Mouse (Mus musculus) MEL (cell line): ENCODE measurements around the gene Banf1.

ENCODE experiments used
- E2F4 ChIP-seq: IDR thresholded peaks from 2 replicates; pipeline ENCODE4 v1.6.1; 2011; ENCODE audit warnings: low read depth, low read length, improper control_type of control experiment, borderline replicate concordance
- GATA1 ChIP-seq: IDR thresholded peaks from 2 replicates; pipeline ENCODE4 v1.6.1; 2011; ENCODE audit warnings: low read depth, low read length, improper control_type of control experiment
- HCFC1 ChIP-seq: IDR thresholded peaks from 2 replicates; pipeline ENCODE4 v1.6.1; 2012; ENCODE audit warnings: low read depth, mild to moderate bottlenecking, inconsistent platforms, low read length, improper control_type of control experiment, moderate library complexity
- JUND ChIP-seq: IDR thresholded peaks from 2 replicates; pipeline ENCODE4 v1.6.1; 2011; ENCODE audit warnings: low read depth, mild to moderate bottlenecking, improper control_type of control experiment, low read length
- KAT2A ChIP-seq: conservative IDR thresholded peaks from 2 replicates; pipeline ENCODE4 v1.6.1; 2012; ENCODE audit warnings: low read depth, low read length, improper control_type of control experiment, inconsistent platforms
- MAFK ChIP-seq: IDR thresholded peaks from 2 replicates; pipeline ENCODE4 v1.6.1; 2011; ENCODE audit warnings: low read depth, mild to moderate bottlenecking, low read length, improper control_type of control experiment, borderline replicate concordance
- POLR2A ChIP-seq, 2 experiments: IDR thresholded peaks; 2 replicates each; pipeline ENCODE4 v1.6.1; 2011 to 2012; ENCODE audit warnings: low read length in 2 of 2, mild to moderate bottlenecking in 2 of 2, control low read depth in 1 of 2, improper control_type of control experiment in 1 of 2, low read depth in 1 of 2, moderate library complexity in 1 of 2; ENCODE audit not compliant: control insufficient read depth in 1 of 2, insufficient read depth in 1 of 2, poor library complexity in 1 of 2
- POLR2AphosphoS5 ChIP-seq: IDR thresholded peaks from 2 replicates; pipeline ENCODE4 v1.6.1; 2012; ENCODE audit warnings: low read depth, borderline replicate concordance, mild to moderate bottlenecking, inconsistent platforms, low read length, moderate library complexity, mixed read lengths
- TCF12 ChIP-seq: IDR thresholded peaks from 2 replicates; pipeline ENCODE4 v1.6.1; 2014; ENCODE audit warnings: low read depth, mild to moderate bottlenecking, inconsistent platforms, low read length, improper control_type of control experiment, moderate library complexity
- USF1 ChIP-seq: IDR thresholded peaks from 2 replicates; pipeline ENCODE4 v1.6.1; 2014; ENCODE audit warnings: low read depth, mild to moderate bottlenecking, inconsistent platforms, low read length, improper control_type of control experiment, moderate library complexity
- USF2 ChIP-seq, 2 experiments: IDR thresholded peaks; 2 replicates each; pipeline ENCODE4 v1.6.1; 2011 to 2012; ENCODE audit warnings: improper control_type of control experiment in 2 of 2, low read length in 2 of 2, borderline replicate concordance in 1 of 2, inconsistent platforms in 1 of 2, low read depth in 1 of 2, mild to moderate bottlenecking in 1 of 2; ENCODE audit not compliant: insufficient read depth in 1 of 2
- ZC3H11A ChIP-seq: IDR thresholded peaks from 2 replicates; pipeline ENCODE4 v1.6.1; 2012; ENCODE audit warnings: low read depth, mild to moderate bottlenecking, inconsistent platforms, low read length, improper control_type of control experiment
- ZKSCAN1 ChIP-seq: IDR thresholded peaks from 2 replicates; pipeline ENCODE4 v1.6.1; 2012; ENCODE audit warnings: low read depth, mild to moderate bottlenecking, inconsistent platforms, low read length, improper control_type of control experiment, moderate library complexity
- ZMIZ1 ChIP-seq: IDR thresholded peaks from 2 replicates; pipeline ENCODE4 v1.6.1; 2012; ENCODE audit warnings: low read depth, mild to moderate bottlenecking, inconsistent platforms, low read length, improper control_type of control experiment, moderate library complexity

GRCm38 (mm10) chr19:5377446-5377845, 10.5 kb upstream of the Banf1 start:
- no peak for TF ChIP-seq ZMIZ1
- no peak for TF ChIP-seq MAFK
- no peak for TF ChIP-seq JUND
- no peak for TF ChIP-seq USF1
- no peak for TF ChIP-seq ZKSCAN1
- TF ChIP-seq HCFC1, result no peak
- no peak for TF ChIP-seq TCF12
- TF ChIP-seq POLR2AphosphoS5, result no peak
- no peak for TF ChIP-seq POLR2A (IDR thresholded peaks at IDR 0.05; ENCODE audit: control insufficient read depth in 1 of 2, insufficient read depth in 1 of 2, low read depth in 1 of 2, low read length in 2 of 2, poor library complexity in 1 of 2)
- no peak for TF ChIP-seq KAT2A
- no peak for TF ChIP-seq USF2 (IDR thresholded peaks at IDR 0.05; ENCODE audit: borderline replicate concordance in 1 of 2, insufficient read depth in 1 of 2, low read depth in 1 of 2, low read length in 2 of 2)
- TF ChIP-seq E2F4, result no peak
- TF ChIP-seq GATA1, result no peak
- no peak for TF ChIP-seq ZC3H11A
